Mouse (Mus musculus) adrenal gland, postnatal 36 days (tissue): ENCODE measurements at regions not wholly inside any gene's neighbourhood (a gene's known extent, or its start where the extent isn't known, plus 50 kb on each side); places are given as distances from the start of the nearest gene placed in this dataset.
A peak's percentile ranks its signal among the peaks of the same experiment; 100 is the strongest.

Source experiments
- DNase-seq, 2 experiments: peaks; one replicate each; pipeline ENCODE4 v3.0.0; 2021; ENCODE audit warnings: mixed read lengths in 1 of 2

GRCm38 (mm10) chr2:34111286-34111685 lies 223.5 kb upstream of the Mvb12b start:
- no peak for DNase-seq

- DNase-seq: no peak
Observed at GRCm38 (mm10) chr2:34110582-34110981, 222.8 kb upstream of the Mvb12b start.

GRCm38 (mm10) chr2:34107566-34108303 lies 220.0 kb upstream of the Mvb12b start:
- no peak for DNase-seq

- DNase-seq: no peak
Observed at GRCm38 (mm10) chr2:34106837-34107565, 219.3 kb upstream of the Mvb12b start.

- peak in 1 of 2 experiments; percentile 20 for DNase-seq
Observed at GRCm38 (mm10) chr2:34106245-34106644, 218.5 kb upstream of the Mvb12b start.

- no peak for DNase-seq
Observed at GRCm38 (mm10) chr2:34105271-34106051, 217.7 kb upstream of the Mvb12b start.

GRCm38 (mm10) chr2:34098004-34098547 lies 210.3 kb upstream of the Mvb12b start:
- no peak for DNase-seq

GRCm38 (mm10) chr2:34096561-34096960 lies 208.8 kb upstream of the Mvb12b start:
- no peak for DNase-seq

GRCm38 (mm10) chr2:34088832-34089231 lies 201.1 kb upstream of the Mvb12b start:
- no peak for DNase-seq

GRCm38 (mm10) chr2:34086130-34086529 lies 198.4 kb upstream of the Mvb12b start:
- no peak for DNase-seq

- no peak for DNase-seq
Observed at GRCm38 (mm10) chr2:34084513-34084912, 196.8 kb upstream of the Mvb12b start.

GRCm38 (mm10) chr2:34082486-34082885 lies 194.7 kb upstream of the Mvb12b start:
- DNase-seq: no peak

GRCm38 (mm10) chr2:34080176-34080575 lies 192.4 kb upstream of the Mvb12b start:
- no peak for DNase-seq

GRCm38 (mm10) chr2:34079282-34079681 lies 191.5 kb upstream of the Mvb12b start:
- no peak for DNase-seq

- no peak for DNase-seq
Observed at GRCm38 (mm10) chr2:34078875-34079262, 191.1 kb upstream of the Mvb12b start.

GRCm38 (mm10) chr2:34078248-34078874 lies 190.6 kb upstream of the Mvb12b start:
- DNase-seq: no peak

GRCm38 (mm10) chr2:34076346-34076745 lies 188.6 kb upstream of the Mvb12b start:
- no peak for DNase-seq

- DNase-seq: no peak
Observed at GRCm38 (mm10) chr2:34074066-34074465, 186.3 kb upstream of the Mvb12b start.

- no peak for DNase-seq
Observed at GRCm38 (mm10) chr2:34065592-34065991, 177.8 kb upstream of the Mvb12b start.

GRCm38 (mm10) chr2:34065090-34065489 lies 177.3 kb upstream of the Mvb12b start:
- peak; percentile 48 to 55 for DNase-seq

GRCm38 (mm10) chr2:34056552-34056951 lies 168.8 kb upstream of the Mvb12b start:
- DNase-seq: no peak

GRCm38 (mm10) chr2:34043064-34043463 lies 155.3 kb upstream of the Mvb12b start:
- DNase-seq: no peak
